ENCODE assay signal across 20 mouse cellular contexts in the genomic region with DNA sequence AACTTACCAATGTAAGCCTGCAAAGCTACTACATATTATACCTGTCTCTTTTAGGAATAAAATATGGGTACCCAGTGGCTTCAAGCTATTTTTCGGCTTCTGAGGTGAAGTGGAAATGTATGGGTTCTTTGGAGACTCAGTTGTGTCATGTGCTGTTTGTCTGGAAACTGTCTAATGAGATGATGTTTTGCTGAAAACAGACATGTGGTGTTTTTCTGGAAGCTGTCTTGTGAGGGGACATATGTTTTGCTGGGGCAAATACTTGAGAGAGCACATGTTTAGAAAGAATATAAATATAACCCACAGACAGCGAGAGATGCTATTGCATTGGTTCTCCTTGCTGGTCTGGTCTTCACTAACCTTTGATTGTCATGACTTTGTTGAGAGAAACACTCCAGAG.
"Had no signal": no experiment of that assay in that cellular context is flagged by ENCODE, and none has a peak within 500 bp of the region (broad histone marks: within the 10 kb centered on the region; RNA-seq: fewer than 3 reads in every experiment).

No protein-coding gene starts in this region.

- H3K27ac ChIP-seq: lung, embryonic 15.5 days; midbrain, embryonic 10.5 days; midbrain, embryonic 12.5 days; neural tube, embryonic 13.5 days; neural tube, embryonic 15.5 days had no signal

- H3K9me3 ChIP-seq: lung, embryonic 15.5 days; midbrain, embryonic 10.5 days; midbrain, embryonic 12.5 days; neural tube, embryonic 13.5 days; neural tube, embryonic 15.5 days had no signal

- H3K4me1 ChIP-seq: lung, embryonic 15.5 days; midbrain, embryonic 12.5 days; neural tube, embryonic 13.5 days had no signal

- DNase-seq: lung, adult 18-20 months; lung, postnatal 14 days; lung, postnatal 4 days; midbrain, embryonic 14.5 days; retina, postnatal 1 day; right cerebral cortex, adult 18-20 months; right cerebral cortex, postnatal 25 days; right cerebral cortex, postnatal 4 days; spleen, adult 18-20 months; thymus, adult 18-20 months; thymus, postnatal 14 days; thymus, postnatal 36 days had no signal

- H3K27me3 ChIP-seq: lung, embryonic 15.5 days; midbrain, embryonic 12.5 days; neural tube, embryonic 13.5 days; neural tube, embryonic 15.5 days had no signal

- H3K36me3 ChIP-seq: lung, embryonic 15.5 days; midbrain, embryonic 10.5 days; midbrain, embryonic 12.5 days; neural tube, embryonic 13.5 days; neural tube, embryonic 15.5 days had no signal

- H3K9ac ChIP-seq: lung, embryonic 15.5 days; midbrain, embryonic 12.5 days; neural tube, embryonic 13.5 days; neural tube, embryonic 15.5 days had no signal

- H3K4me2 ChIP-seq: lung, embryonic 15.5 days; midbrain, embryonic 12.5 days; neural tube, embryonic 13.5 days; neural tube, embryonic 15.5 days had no signal

- H3K4me3 ChIP-seq: lung, embryonic 15.5 days; midbrain, embryonic 10.5 days; midbrain, embryonic 12.5 days; myocyte; neural tube, embryonic 13.5 days; neural tube, embryonic 15.5 days had no signal

- ATAC-seq: lung, postnatal 0 days; midbrain, embryonic 16.5 days had no signal
